Mouse (Mus musculus): ENCODE measurements around the gene Efhb.

- TF ChIP-seq CTCF (IDR thresholded peaks at IDR 0.05; ENCODE audit: low read depth) (peak; percentile 71), EP300 (optimal IDR thresholded peaks at IDR 0.05) (no peak)
Observed at GRCm38 (mm10) chr17:53402689-53403306, 60.3 kb downstream of the Efhb start.

All from stomach, postnatal 0 days (tissue).